Mouse (Mus musculus): ENCODE data around the gene Krtap31-2.

The Krtap31-2 gene

GRCm38 (mm10) chr11:99935991-99936390 is at the start of gene Krtap31-2:
Gene Krtap31-2, plus strand, starts transcription at chr11:99936291.
- DNase-seq (ENCODE audit: low read depth), result no peak

DNA sequence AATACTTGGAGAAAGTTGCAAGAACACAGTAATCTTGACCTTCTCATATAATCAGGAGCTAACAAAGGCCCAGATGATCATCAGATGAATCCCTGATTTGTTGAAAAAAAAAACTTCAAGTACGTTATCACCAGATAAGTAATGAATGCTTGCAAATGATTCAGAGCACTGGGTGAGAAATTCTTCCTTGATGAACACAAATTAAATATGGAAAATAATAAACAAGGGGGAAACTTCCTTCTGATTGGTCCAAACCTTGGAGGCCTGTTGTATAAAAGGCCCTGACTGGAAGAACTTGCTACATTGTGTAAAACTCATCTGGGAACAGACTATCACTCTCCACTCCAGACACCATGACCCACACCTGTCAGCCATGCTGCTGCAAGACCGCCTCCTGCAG is 28.5 kb upstream of the Krtap31-2 start, which contains the start of gene Krtap31-1:
TSS of gene Krtap31-1 (plus strand) at position 301 of the 400 bp plus-strand sequence.
- DNase-seq (ENCODE audit: low read depth), result no peak

GRCm38 (mm10) chr11:99914451-99914850 is 21.6 kb upstream of the Krtap31-2 start, which contains the start of gene Gm11565:
Gene Gm11565, plus strand, starts transcription at chr11:99914751.
- DNase-seq (ENCODE audit: low read depth), result no peak

- DNase-seq (ENCODE audit: low read depth), result no peak
These were observed 1.7 kb downstream of the Krtap31-2 start for GRCm38 (mm10) chr11:99937751-99938264.

- DNase-seq (ENCODE audit: low read depth), result no peak
These were observed 12.1 kb downstream of the Krtap31-2 start, which contains the start of gene Krtap9-5 for GRCm38 (mm10) chr11:99948175-99948574. Gene Krtap9-5, plus strand, starts transcription at chr11:99948475.

- DNase-seq (ENCODE audit: low read depth), result no peak
These were observed 28.1 kb downstream of the Krtap31-2 start for GRCm38 (mm10) chr11:99964213-99964612.

GRCm38 (mm10) chr11:99965961-99966360 is 29.9 kb downstream of the Krtap31-2 start:
- no peak for DNase-seq (ENCODE audit: low read depth)

GRCm38 (mm10) chr11:99978953-99979352 is 42.9 kb downstream of the Krtap31-2 start, which contains the start of gene Krtap29-1:
Gene Krtap29-1, minus strand, starts transcription at chr11:99979053.
- no peak for DNase-seq (ENCODE audit: low read depth)

GRCm38 (mm10) chr11:99982731-99983130 is 46.6 kb downstream of the Krtap31-2 start:
- DNase-seq (ENCODE audit: low read depth), result no peak

- no peak for DNase-seq (ENCODE audit: low read depth)
These were observed 47.4 kb downstream of the Krtap31-2 start for GRCm38 (mm10) chr11:99983442-99983841.

DNA sequence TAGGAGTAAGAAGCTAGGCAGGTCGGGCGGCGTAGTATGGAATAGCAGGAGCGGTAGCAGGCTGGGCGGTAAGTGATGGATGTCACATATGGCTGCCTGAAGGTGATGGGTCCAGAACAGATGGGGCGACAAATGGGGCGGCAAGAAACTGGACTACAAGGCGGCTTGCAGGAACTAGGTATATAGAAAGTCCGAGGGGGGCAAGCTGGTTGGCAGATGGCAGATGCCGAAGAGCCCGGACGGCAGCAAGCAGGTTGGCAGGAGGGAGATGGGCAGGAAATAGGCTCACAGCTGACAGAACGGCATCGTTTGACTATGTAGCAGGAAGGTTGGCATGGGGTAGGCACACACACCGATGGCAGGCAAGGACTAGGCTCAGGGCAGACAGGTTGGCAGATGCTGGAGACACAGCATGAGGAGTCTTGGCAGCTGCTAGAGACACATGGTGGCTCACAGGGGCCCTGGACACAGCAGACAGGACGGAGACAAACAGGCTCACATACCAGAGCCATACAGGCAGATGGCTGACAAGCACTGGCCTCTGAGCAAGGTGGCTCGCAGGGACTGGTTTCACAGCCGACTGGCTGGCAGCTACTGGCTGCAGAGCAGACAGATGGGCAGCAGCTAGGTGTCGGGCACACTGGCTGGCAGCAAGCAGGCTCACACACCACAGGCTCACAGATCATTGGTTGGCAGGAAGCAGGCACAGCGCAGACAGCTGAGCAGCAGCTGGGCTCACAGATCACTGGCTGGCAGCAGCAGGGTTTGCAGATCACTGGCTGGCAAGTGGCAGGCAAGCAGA is 49.4 kb downstream of the Krtap31-2 start:
- no peak for DNase-seq (ENCODE audit: low read depth)

DNA sequence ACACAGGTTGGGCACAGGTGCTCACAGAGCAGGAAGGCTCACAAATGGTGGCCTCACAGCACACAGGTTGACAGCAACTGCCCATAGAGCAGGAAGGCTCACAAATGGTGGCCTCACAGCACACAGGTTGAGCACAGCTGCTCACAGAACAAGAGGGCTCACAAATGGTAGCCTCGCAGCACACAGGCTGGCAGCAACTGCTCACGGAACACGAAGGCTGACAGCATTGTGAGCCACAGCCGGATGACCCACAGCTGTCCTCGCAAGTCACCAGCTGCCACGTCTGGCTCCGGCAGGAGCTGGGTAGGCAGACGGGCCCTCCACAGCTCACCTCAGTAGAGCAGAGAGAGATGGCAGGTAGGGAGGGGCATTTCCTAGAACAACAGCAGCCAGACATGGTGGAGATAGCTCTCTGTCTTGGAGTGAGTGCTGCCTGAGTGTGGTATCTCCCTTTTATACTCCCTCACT is 50.1 kb downstream of the Krtap31-2 start, which contains the start of gene Krtap16-1:
TSS of gene Krtap16-1 (minus strand) at position 418 of the 468 bp plus-strand sequence.
- no peak for DNase-seq (ENCODE audit: low read depth)

Data from naive thymus-derived CD4-positive, alpha-beta T cell, adult 2 months (primary cell).